Mouse (Mus musculus) liver, embryonic 14.5 days (tissue): ENCODE results near the gene Nucb1. TPM values are rescaled to one million over a fixed set of nuclear protein-coding genes. Genes with fewer than 3 reads are reported as not detected.

Experiments used
- ATAC-seq: fragments of 200-750 bp; cut with Nextera tagmentation; 2 replicates; pipeline ENCODE4 v1.8.0; 2017; ENCODE audit warnings: moderate number of reproducible peaks, mild to moderate bottlenecking, moderate library complexity; ENCODE audit not compliant: insufficient read depth
- DNase-seq, 3 experiments: peaks; one replicate each; pipeline ENCODE4 v3.0.0-alpha.2; 2012 to 2013; ENCODE audit warnings: low read depth in 3 of 3, low spot score in 3 of 3
- H3K27ac ChIP-seq: fragments of 300-500 bp; sonication (generic); 2 replicates; pipeline ENCODE4 v1.5.1; 2014; ENCODE audit warnings: moderate library complexity, mild to moderate bottlenecking, control low read depth, inconsistent platforms
- H3K27me3 ChIP-seq: fragments of 300-500 bp; sonication (generic); 2 replicates; pipeline ENCODE4 v1.6.1; 2014; ENCODE audit warnings: mild to moderate bottlenecking, low read length, moderate library complexity; ENCODE audit not compliant: control insufficient read depth, insufficient read depth
- H3K36me3 ChIP-seq: fragments of 300-500 bp; sonication (generic); replicated peaks from 2 replicates; pipeline ENCODE4 v1.6.1; 2014; ENCODE audit warnings: low read depth; ENCODE audit not compliant: control insufficient read depth, insufficient read depth
- H3K4me1 ChIP-seq, 2 experiments: fragments of 200-500 bp in 1 of 2; fragments of 300-500 bp in 1 of 2; sonication (generic) in 1 of 2; replicated peaks; 2 replicates each; pipeline ENCODE4 v1.6.1; 2012 to 2014; ENCODE audit warnings: antibody characterized with exemption in 1 of 2, inconsistent platforms in 1 of 2, low read length in 1 of 2; ENCODE audit not compliant: control insufficient read depth in 2 of 2, insufficient read depth in 2 of 2
- H3K4me2 ChIP-seq: fragments of 300-500 bp; sonication (generic); 2 replicates; pipeline ENCODE4 v1.6.1; 2014; ENCODE audit warnings: low read depth, mild to moderate bottlenecking, control low read depth, moderate library complexity
- H3K4me3 ChIP-seq, 2 experiments: fragments of 200-500 bp in 1 of 2; fragments of 300-500 bp in 1 of 2; sonication (generic) in 1 of 2; 2 replicates each; pipeline ENCODE4 v1.5.1; 2012 to 2014; ENCODE audit warnings: low read depth in 2 of 2, low read length in 2 of 2, mild to moderate bottlenecking in 2 of 2, control low read depth in 1 of 2, inconsistent platforms in 1 of 2, moderate library complexity in 1 of 2; ENCODE audit not compliant: insufficient read depth in 1 of 2
- H3K9ac ChIP-seq: fragments of 300-500 bp; sonication (generic); replicated peaks from 2 replicates; pipeline ENCODE4 v1.6.1; 2014; ENCODE audit warnings: mild to moderate bottlenecking, control low read depth, moderate library complexity
- H3K9me3 ChIP-seq: fragments of 300-500 bp; sonication (generic); 2 replicates; pipeline ENCODE4 v1.6.1; 2016; ENCODE audit warnings: low read length, mixed read lengths; ENCODE audit not compliant: control insufficient read depth
- CTCF ChIP-seq: IDR thresholded peaks from 2 replicates; pipeline ENCODE4 v1.5.1; 2016; ENCODE audit warnings: antibody characterized with exemption, low read depth, control low read depth
- EP300 ChIP-seq: IDR thresholded peaks from 2 replicates; pipeline ENCODE4 v1.6.1; 2016; ENCODE audit warnings: antibody characterized with exemption, low read depth
- WGBS: fragments of 180-500 bp; shearing (Covaris S2); extraction: QIAGEN DNeasy Blood & Tissue Kit; methylation state at CpG from one replicate; pipeline ENCODE4 v1.1.7; 2014; ENCODE audit not compliant: insufficient replicate concordance; 5-methylcytosine and 5-hydroxymethylcytosine counted together
- polyA plus RNA-seq, 2 experiments: library from polyadenylated mRNA; depleted of rRNA in 1 of 2; stranded (reverse) in 1 of 2; unstranded in 1 of 2; fragments of >200 nt; fragmentation: Nextera tagmentation in 1 of 2; extraction: Ambion mirVana in 1 of 2; gene quantifications; 2 replicates each; pipeline versions ENCODE4 v1.2.1 to v1.2.3; 2012 to 2014

The Nucb1 gene
- polyA plus RNA-seq, 2 experiments = 58.8 to 81.7 TPM

GRCm38 (mm10) chr7:45515436-45515835 lies 5.2 kb upstream of the Nucb1 start:
- WGBS = 10% methylated on average over 16 of the region's 16 CpGs
- peak overlapping the region; percentile 67 for H3K4me2 ChIP-seq
- H3K27me3 ChIP-seq = no peaks in the 10 kb centered on the region
- TF ChIP-seq EP300 (no peak), CTCF (no peak)
- peaks cover 23 to 24% of the 10 kb centered on the region in 2 experiments for H3K4me1 ChIP-seq
- ATAC-seq (peak; percentile 80), DNase-seq (peak; percentile 79 to 84 (median 80))
- no peaks in the 10 kb centered on the region for H3K36me3 ChIP-seq
- peak overlapping the region; percentile 25 to 27 for H3K4me3 ChIP-seq
- H3K9me3 ChIP-seq = no peaks in the 10 kb centered on the region
- H3K27ac ChIP-seq = peak overlapping the region; percentile 66
- peak overlapping the region; percentile 40 for H3K9ac ChIP-seq

GRCm38 (mm10) chr7:45514411-45514810 lies 4.2 kb upstream of the Nucb1 start:
- Histone ChIP-seq H3K4me2 (no peak overlapping the region; the same call in 1 of the 2 replicates), H3K27me3 (no peaks in the 10 kb centered on the region), H3K27ac (peak overlapping the region; percentile 66; the same call in 1 of the 2 replicates), H3K9ac (no peak overlapping the region), H3K36me3 (no peaks in the 10 kb centered on the region), H3K9me3 (no peaks in the 10 kb centered on the region), H3K4me3 (no peak overlapping the region), H3K4me1 (peaks cover 18 to 19% of the 10 kb centered on the region in 2 experiments)
- no peak for TF ChIP-seq CTCF
- no peak for TF ChIP-seq EP300
- no peak for ATAC-seq
- no peak for DNase-seq
- 78% methylated on average over 7 of the region's 7 CpGs for WGBS

- H3K4me1 ChIP-seq = peaks cover 15 to 20% of the 10 kb centered on the region in 2 experiments
- H3K4me2 ChIP-seq = peak overlapping the region; percentile 93
- ATAC-seq = peak; percentile 38
- no peaks in the 10 kb centered on the region for H3K9me3 ChIP-seq
- H3K27me3 ChIP-seq = no peaks in the 10 kb centered on the region
- H3K36me3 ChIP-seq = peaks cover 22% of the 10 kb centered on the region
- TF ChIP-seq CTCF = no peak
- no peak for TF ChIP-seq EP300
- peak in 1 of 3 experiments; percentile 41 for DNase-seq
- H3K27ac ChIP-seq = peak overlapping the region; percentile 96
- peak overlapping the region; percentile 92 for H3K9ac ChIP-seq
- H3K4me3 ChIP-seq = peak overlapping the region; percentile 83 to 89
- 13% methylated on average over 19 of the region's 19 CpGs for WGBS
Observed at GRCm38 (mm10) chr7:45509181-45509882, 874 bp downstream of the Nucb1 start.

- 16% methylated on average over 6 of the region's 6 CpGs for WGBS
- peak overlapping the region; percentile 83 to 89 for H3K4me3 ChIP-seq
- DNase-seq (peak; percentile 89 to 93 (median 91)), ATAC-seq (peak; percentile 77)
- H3K27ac ChIP-seq = peak overlapping the region; percentile 96
- no peaks in the 10 kb centered on the region for H3K27me3 ChIP-seq
- H3K9ac ChIP-seq = peak overlapping the region; percentile 92
- peaks cover 15 to 20% of the 10 kb centered on the region in 2 experiments for H3K4me1 ChIP-seq
- no peak for TF ChIP-seq CTCF
- TF ChIP-seq EP300 = peak; percentile 83
- H3K4me2 ChIP-seq = peak overlapping the region; percentile 93
- peaks cover 22% of the 10 kb centered on the region for H3K36me3 ChIP-seq
- no peaks in the 10 kb centered on the region for H3K9me3 ChIP-seq
Observed at GRCm38 (mm10) chr7:45508561-45508960, 1.6 kb downstream of the Nucb1 start.

GRCm38 (mm10) chr7:45507583-45507982 lies 2.6 kb downstream of the Nucb1 start:
- TF ChIP-seq EP300 (no peak), CTCF (no peak)
- H3K27ac ChIP-seq = peak overlapping the region; percentile 96

More at GRCm38 (mm10) chr7:45507583-45507982, 2.6 kb downstream of the Nucb1 start:
- no peak for DNase-seq
- Histone ChIP-seq H3K36me3 (peaks cover 22% of the 10 kb centered on the region), H3K9me3 (no peaks in the 10 kb centered on the region), H3K4me1 (peaks cover 15 to 20% of the 10 kb centered on the region in 2 experiments), H3K27me3 (no peaks in the 10 kb centered on the region), H3K4me2 (peak overlapping the region; percentile 93), H3K9ac (peak overlapping the region; percentile 87), H3K4me3 (peak overlapping the region; percentile 52 to 83)
- 88% methylated on average over 6 of the region's 6 CpGs for WGBS
- no peak for ATAC-seq
